Mouse (Mus musculus) B cell, adult 2 months (primary cell): ENCODE data around the gene Glt6d1.
"Not testable (repeated sequence)": the region's sequence is repeated elsewhere in the genome, so short reads cannot be mapped to it uniquely, and the experiment has no call there.

Source experiments
- DNase-seq, 2 experiments: peaks; one replicate each; pipeline ENCODE4 v3.0.0; 2022

Glt6d1 gene

GRCm38 (mm10) chr2:25815748-25816147 lies at the start of gene Glt6d1:
Glt6d1 (minus strand) TSS chr2:25815848.
- not testable (repeated sequence) for DNase-seq

GRCm38 (mm10) chr2:25865412-25865811 lies 49.8 kb upstream of the Glt6d1 start:
- DNase-seq: no peak

GRCm38 (mm10) chr2:25864230-25864629 lies 48.6 kb upstream of the Glt6d1 start:
- DNase-seq: no peak

- DNase-seq: no peak
Observed at GRCm38 (mm10) chr2:25863337-25864131, 47.9 kb upstream of the Glt6d1 start, which contains the start of gene Kcnt1. Kcnt1 (plus strand) TSS chr2:25863734.

GRCm38 (mm10) chr2:25862696-25863270 lies 47.1 kb upstream of the Glt6d1 start:
- DNase-seq: no peak

GRCm38 (mm10) chr2:25862038-25862437 lies 46.4 kb upstream of the Glt6d1 start:
- DNase-seq: no peak

GRCm38 (mm10) chr2:25859891-25860290 lies 44.2 kb upstream of the Glt6d1 start:
- no peak for DNase-seq

GRCm38 (mm10) chr2:25853998-25854397 lies 38.4 kb upstream of the Glt6d1 start:
- peak in 1 of 2 experiments; percentile 2 for DNase-seq

GRCm38 (mm10) chr2:25852626-25853025 lies 37.0 kb upstream of the Glt6d1 start:
- no peak for DNase-seq

- peak; percentile 71 to 75 for DNase-seq
Observed at GRCm38 (mm10) chr2:25850330-25850729, 34.7 kb upstream of the Glt6d1 start.

GRCm38 (mm10) chr2:25847226-25847625 lies 31.6 kb upstream of the Glt6d1 start, which contains the start of gene Sohlh1:
Sohlh1 (minus strand) TSS chr2:25847248.
- no peak for DNase-seq

GRCm38 (mm10) chr2:25846516-25846915 lies 30.9 kb upstream of the Glt6d1 start:
- DNase-seq: no peak

- DNase-seq: no peak
Observed at GRCm38 (mm10) chr2:25844097-25844496, 28.4 kb upstream of the Glt6d1 start.

- DNase-seq: no peak
Observed at GRCm38 (mm10) chr2:25842758-25843157, 27.1 kb upstream of the Glt6d1 start.

GRCm38 (mm10) chr2:25842161-25842560 lies 26.5 kb upstream of the Glt6d1 start:
- no peak for DNase-seq

GRCm38 (mm10) chr2:25836291-25836690 lies 20.6 kb upstream of the Glt6d1 start:
- DNase-seq: peak; percentile 66 to 69

- DNase-seq: no peak
Observed at GRCm38 (mm10) chr2:25830786-25831185, 15.1 kb upstream of the Glt6d1 start.

GRCm38 (mm10) chr2:25828344-25828947 lies 12.8 kb upstream of the Glt6d1 start:
- no peak for DNase-seq

GRCm38 (mm10) chr2:25824751-25825150 lies 9.1 kb upstream of the Glt6d1 start:
- DNase-seq: no peak

GRCm38 (mm10) chr2:25822806-25823205 lies 7.2 kb upstream of the Glt6d1 start, which contains the start of gene Lcn9:
Lcn9 (plus strand) TSS chr2:25823153.
- no peak for DNase-seq

GRCm38 (mm10) chr2:25813364-25813763 lies 2.3 kb downstream of the Glt6d1 start:
- DNase-seq: no peak

GRCm38 (mm10) chr2:25811711-25812110 lies 3.9 kb downstream of the Glt6d1 start:
- DNase-seq: no peak

- no peak for DNase-seq
Observed at GRCm38 (mm10) chr2:25798065-25798464, 17.6 kb downstream of the Glt6d1 start.

GRCm38 (mm10) chr2:25797635-25798034 lies 18.0 kb downstream of the Glt6d1 start:
- DNase-seq: no peak
